Mouse (Mus musculus) left cerebral cortex, postnatal 25 days (tissue): ENCODE measurements around the gene Shc3. TPM values are rescaled to one million over a fixed set of nuclear protein-coding genes. Genes with fewer than 3 reads are reported as not detected.

Experiments used
- DNase-seq, 2 experiments: peaks; one replicate each; pipeline ENCODE4 v3.0.0; 2022; ENCODE audit warnings: low spot score in 2 of 2, mixed read lengths in 1 of 2
- intact Hi-C: fragments of 180-260 bp; cut with DNase I; formaldehyde crosslinking; loops from one replicate; pipeline ENCODE4 v1.15.1; 2025
- total RNA-seq, 2 experiments: library from RNA; stranded (reverse); gene quantifications; 2 replicates each; pipeline ENCODE4 v1.2.3; 2021

The Shc3 gene
- total RNA-seq, 2 experiments from 2014 or later, result 214 to 217 TPM

GRCm38 (mm10) chr13:51435146-51435545 lies 134.1 kb downstream of the Shc3 start:
- intact Hi-C loops, result loop anchor here (5.0 kb wide), 2 partner anchors 132 to 182 kb away; partner anchors contain the start of gene Shc3
- no peak for DNase-seq

GRCm38 (mm10) chr13:51434460-51434859 lies 134.8 kb downstream of the Shc3 start:
- intact Hi-C loops, result no loop called here
- DNase-seq, result peak in 1 of 2 experiments; percentile 26

- intact Hi-C loops, result no loop called here
Measured at GRCm38 (mm10) chr13:51433371-51433770, 135.8 kb downstream of the Shc3 start.

GRCm38 (mm10) chr13:51425662-51426443 lies 143.4 kb downstream of the Shc3 start:
- intact Hi-C loops, result no loop called here
- DNase-seq, result no peak

More at GRCm38 (mm10) chr13:51433371-51433770, 135.8 kb downstream of the Shc3 start:
- no peak for DNase-seq

GRCm38 (mm10) chr13:51424647-51425046 lies 144.6 kb downstream of the Shc3 start:
- no peak for DNase-seq
- intact Hi-C loops, result loop anchor here (5.0 kb wide), 1 partner anchor 193 kb away; no protein-coding TSS in a partner anchor

GRCm38 (mm10) chr13:51423647-51424046 lies 145.6 kb downstream of the Shc3 start:
- no peak for DNase-seq
- intact Hi-C loops, result loop anchor here (5.0 kb wide), 1 partner anchor 194 kb away; no protein-coding TSS in a partner anchor

- intact Hi-C loops, result loop anchor here (5.0 kb wide), 1 partner anchor 196 kb away; no protein-coding TSS in a partner anchor
- peak in 1 of 2 experiments; percentile 84 for DNase-seq
Measured at GRCm38 (mm10) chr13:51420861-51421260, 148.4 kb downstream of the Shc3 start.

GRCm38 (mm10) chr13:51419501-51419900 lies 149.7 kb downstream of the Shc3 start:
- DNase-seq, result no peak
- intact Hi-C loops, result loop anchor here (5.0 kb wide), 1 partner anchor 222 kb away; no protein-coding TSS in a partner anchor

GRCm38 (mm10) chr13:51418942-51419451 lies 150.2 kb downstream of the Shc3 start:
- no peak for DNase-seq
- intact Hi-C loops, result loop anchor here (1.0 to 5.0 kb wide), 3 partner anchors 211 to 470 kb away; no protein-coding TSS in a partner anchor

- peak; percentile 96 to 97 for DNase-seq
- intact Hi-C loops, result loop anchor here (1.0 to 5.0 kb wide), 3 partner anchors 210 to 469 kb away; no protein-coding TSS in a partner anchor
Measured at GRCm38 (mm10) chr13:51418268-51418941, 150.8 kb downstream of the Shc3 start.

- DNase-seq, result no peak
Measured at GRCm38 (mm10) chr13:51417796-51418195, 151.4 kb downstream of the Shc3 start.

GRCm38 (mm10) chr13:51416727-51417126 lies 152.5 kb downstream of the Shc3 start:
- intact Hi-C loops, result loop anchor here (2.0 to 5.0 kb wide), 2 partner anchors 219 to 316 kb away; partner anchors contain the start of gene Spin1
- DNase-seq, result peak in 1 of 2 experiments; percentile 80

More at GRCm38 (mm10) chr13:51417796-51418195, 151.4 kb downstream of the Shc3 start:
- intact Hi-C loops, result loop anchor here (1.0 to 5.0 kb wide), 4 partner anchors 209 to 468 kb away; partner anchors contain the start of gene Spin1

GRCm38 (mm10) chr13:51413461-51413860 lies 155.8 kb downstream of the Shc3 start:
- intact Hi-C loops, result no loop called here

GRCm38 (mm10) chr13:51411696-51412430 lies 157.4 kb downstream of the Shc3 start:
- intact Hi-C loops, result no loop called here
- DNase-seq, result no peak

More at GRCm38 (mm10) chr13:51413461-51413860, 155.8 kb downstream of the Shc3 start:
- no peak for DNase-seq

GRCm38 (mm10) chr13:51411243-51411642 lies 158.0 kb downstream of the Shc3 start:
- intact Hi-C loops, result no loop called here

GRCm38 (mm10) chr13:51409936-51410481 lies 159.2 kb downstream of the Shc3 start:
- no peak for DNase-seq
- intact Hi-C loops, result loop anchor here (10.0 kb wide), 1 partner anchor 115 kb away; no protein-coding TSS in a partner anchor

More at GRCm38 (mm10) chr13:51411243-51411642, 158.0 kb downstream of the Shc3 start:
- DNase-seq, result no peak

- intact Hi-C loops, result loop anchor here (10.0 kb wide), 1 partner anchor 114 kb away; no protein-coding TSS in a partner anchor
- DNase-seq, result no peak
Measured at GRCm38 (mm10) chr13:51408519-51409001, 160.7 kb downstream of the Shc3 start, which contains the start of gene S1pr3. Gene S1pr3 (plus strand): TSS chr13:51408639.

GRCm38 (mm10) chr13:51407541-51408217 lies 161.5 kb downstream of the Shc3 start:
- intact Hi-C loops, result loop anchor here (10.0 kb wide), 1 partner anchor 113 kb away; no protein-coding TSS in a partner anchor
- no peak for DNase-seq
